Mouse (Mus musculus) CD4-positive, CD25-positive, alpha-beta regulatory T cell, adult 2 months (primary cell): ENCODE results near the gene Armt1.
A peak's percentile ranks its signal among the peaks of the same experiment; 100 is the strongest.

Experiments used
- DNase-seq: peaks from one replicate; pipeline ENCODE4 v3.0.0-alpha.2; 2012; ENCODE audit warnings: low read depth, low spot score

Gene Armt1

DNA sequence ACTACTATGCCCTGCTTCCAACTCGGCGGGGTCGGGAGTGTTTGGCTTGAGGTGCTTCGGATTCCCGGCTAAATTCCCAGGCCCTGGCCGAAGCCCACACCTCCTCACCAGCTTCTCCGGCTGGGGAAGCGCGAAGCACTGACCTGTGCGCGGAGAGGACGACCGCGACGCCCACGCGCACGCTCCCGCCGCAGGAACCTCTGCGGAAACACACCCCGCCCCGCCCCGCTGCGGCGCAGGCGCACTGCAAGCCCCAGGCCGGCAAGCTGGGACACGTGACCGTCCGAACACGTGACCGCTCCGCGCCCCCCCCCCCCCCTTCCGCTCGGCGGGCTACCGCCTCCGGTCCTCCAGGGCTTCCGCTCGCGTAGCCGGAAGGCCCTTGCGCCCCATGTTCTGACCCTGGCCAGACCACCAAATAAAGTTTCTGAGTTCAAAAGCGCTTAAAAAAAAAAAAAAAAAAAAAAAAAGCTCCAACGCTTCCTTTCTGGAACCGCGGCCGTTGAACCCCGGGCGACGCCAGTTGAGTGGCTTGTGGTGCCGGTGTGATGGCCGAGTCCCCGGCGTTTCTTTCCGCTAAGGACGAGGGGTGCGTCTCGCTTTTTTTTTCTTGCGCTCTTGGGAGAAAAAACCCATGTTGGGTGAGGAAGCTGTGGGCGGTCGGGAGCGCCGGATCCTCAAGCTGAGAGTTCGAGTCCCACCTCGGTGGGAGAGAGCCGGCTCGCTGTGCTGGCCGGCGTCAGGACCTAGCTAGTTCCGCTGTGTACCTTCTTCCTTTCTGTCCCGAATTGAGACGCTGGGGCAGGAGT is at the start of gene Armt1, which contains the start of gene Rmnd1:
Gene Armt1, plus strand, starts transcription at position 345 of the 809 bp plus-strand sequence.
Gene Rmnd1, minus strand, starts transcription at position 266 of the 809 bp plus-strand sequence.
- DNase-seq, result peak; percentile 97

DNA sequence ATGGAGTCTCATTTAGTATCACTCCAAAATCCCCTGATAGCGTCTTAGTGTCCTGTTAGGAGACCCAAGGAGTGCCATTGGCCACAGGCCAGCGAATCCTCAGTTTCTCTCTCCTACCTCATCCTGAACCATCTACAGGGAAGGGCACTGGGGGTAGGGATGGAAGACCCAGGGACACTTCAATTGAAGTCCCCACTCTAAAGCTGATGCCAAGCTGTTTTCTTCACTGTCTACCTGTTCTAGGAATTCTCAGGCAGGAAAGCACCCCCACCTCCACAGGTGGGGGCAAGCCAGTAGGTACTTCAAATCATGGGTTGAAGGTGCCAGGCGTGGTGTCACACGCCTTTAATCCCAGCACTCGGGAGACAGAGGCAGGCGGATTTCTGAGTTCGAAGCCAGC is 48.0 kb upstream of the Armt1 start:
- no peak for DNase-seq

DNA sequence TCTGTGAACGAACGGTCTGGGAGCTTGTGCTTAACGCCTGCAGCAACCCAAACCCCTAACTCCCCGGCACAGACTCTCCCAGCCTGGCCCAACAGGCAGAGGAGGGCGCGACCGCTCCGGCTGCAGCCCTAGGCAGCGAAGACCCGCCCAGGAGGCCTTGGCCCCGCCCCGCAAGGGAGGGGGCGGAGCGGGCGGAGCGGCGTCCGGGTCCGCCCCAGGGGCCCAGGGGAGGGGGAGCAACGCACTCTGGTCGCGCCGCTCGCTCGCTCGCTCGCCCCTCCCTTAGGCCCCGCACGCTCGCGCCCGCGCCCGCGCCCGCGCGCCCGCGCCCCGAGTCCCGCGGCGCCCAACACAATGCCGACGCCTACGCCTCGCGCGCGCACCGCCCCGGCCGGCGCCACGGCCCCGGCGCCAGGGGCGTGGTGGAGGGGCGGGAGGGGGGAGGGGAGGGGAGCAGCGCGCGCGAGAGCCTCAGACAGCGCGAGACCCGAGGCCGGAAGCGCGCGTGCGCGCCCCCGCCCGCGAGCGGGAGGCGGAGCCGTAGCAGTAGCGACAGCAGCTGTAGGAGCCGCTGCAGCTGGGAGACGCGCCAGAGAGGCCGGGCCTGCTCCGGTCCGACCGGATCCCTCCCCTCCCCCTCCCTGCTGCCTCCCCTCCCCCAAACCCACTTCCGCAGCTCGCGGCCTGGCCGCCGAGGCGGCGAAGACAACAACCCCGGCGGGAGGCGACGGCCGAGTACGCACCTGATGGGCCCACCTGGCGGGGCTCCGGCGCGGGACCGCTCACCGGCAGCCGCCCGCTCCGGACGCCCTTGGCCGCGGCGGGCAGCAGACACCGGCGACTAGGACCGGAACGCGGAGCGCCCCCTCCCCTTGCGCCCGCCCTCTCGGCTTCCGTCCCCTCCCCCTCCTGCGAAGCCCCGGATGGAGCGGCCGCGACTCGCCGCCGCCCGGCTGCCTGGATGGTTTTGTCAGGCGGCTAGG is 45.4 kb upstream of the Armt1 start:
- peak; percentile 98 for DNase-seq

DNA sequence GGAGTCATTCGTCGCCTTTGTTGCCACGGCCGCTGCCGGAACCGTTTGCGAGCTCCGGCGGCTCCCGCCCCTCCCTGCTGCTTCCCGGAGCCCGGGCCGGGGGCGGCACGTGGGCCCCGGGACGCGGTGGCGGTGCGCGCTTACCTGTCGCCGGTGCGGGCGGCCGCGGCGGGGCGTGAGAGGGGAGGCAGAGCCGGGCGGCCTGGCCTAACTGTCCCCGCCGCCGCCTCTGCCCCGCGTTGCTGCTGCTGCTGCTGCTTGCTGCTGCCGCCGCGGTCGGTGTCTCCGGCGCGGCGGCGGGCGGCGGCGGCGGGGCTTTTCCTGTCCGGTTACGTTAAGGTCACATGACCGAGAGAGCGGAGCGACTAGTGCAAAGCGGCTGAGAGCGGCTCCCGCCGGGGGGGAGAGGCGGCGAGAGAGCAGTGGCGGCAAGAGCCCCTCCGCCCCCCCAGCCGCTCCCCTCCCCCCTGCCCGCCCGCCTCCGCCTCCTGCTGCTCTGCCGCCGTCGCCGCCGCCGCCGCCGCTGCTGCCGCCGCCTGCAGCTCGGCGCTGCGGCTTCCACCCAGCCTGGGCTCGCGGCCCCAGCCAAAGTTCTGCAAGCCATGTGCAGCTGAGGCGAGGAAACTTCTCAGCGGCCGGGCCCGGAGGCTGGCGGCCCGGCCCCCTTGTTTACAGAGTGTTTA is 44.4 kb upstream of the Armt1 start, which contains the start of gene Zbtb2:
Gene Zbtb2, minus strand, starts transcription at position 408 of the 683 bp plus-strand sequence.
- DNase-seq, result peak; percentile 80

DNA sequence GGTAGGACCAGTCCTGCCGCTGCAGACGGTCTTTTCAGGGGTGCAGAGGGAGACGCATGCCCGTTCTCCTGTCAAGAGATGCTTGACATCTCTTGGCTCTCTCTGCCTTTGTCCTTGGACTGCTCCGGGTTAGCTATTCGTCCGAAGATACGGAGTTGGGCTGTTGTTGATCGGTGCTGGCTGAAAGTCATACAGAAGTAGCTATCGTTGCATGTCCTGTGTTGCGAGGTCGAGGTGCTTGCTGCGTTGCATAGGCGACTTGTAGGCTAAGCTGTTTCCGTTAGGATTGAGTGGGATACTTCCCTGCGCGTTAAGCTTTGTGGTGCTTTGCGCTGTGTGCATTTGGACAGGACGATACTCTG is 43.9 kb upstream of the Armt1 start:
- no peak for DNase-seq

DNA sequence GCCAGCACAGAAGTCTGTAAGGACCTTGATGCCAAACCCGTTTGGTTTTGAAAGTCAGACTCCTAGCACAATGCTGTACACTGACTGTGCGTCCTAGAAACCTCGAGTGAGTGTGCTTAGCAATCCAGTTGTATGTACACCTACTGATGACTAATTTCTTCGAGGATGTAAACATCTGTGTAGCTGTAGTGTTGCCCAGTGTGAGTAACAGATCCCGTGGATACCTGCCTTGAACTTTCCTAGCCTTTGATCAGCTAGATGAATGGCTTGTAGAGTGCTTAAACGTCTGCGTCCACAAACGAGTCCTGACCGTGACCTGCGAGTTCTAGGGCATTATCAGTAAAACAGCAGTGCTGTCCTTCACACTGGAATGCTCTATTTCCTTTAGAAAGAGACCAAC is 43.2 kb upstream of the Armt1 start:
- DNase-seq, result peak; percentile 40

DNA sequence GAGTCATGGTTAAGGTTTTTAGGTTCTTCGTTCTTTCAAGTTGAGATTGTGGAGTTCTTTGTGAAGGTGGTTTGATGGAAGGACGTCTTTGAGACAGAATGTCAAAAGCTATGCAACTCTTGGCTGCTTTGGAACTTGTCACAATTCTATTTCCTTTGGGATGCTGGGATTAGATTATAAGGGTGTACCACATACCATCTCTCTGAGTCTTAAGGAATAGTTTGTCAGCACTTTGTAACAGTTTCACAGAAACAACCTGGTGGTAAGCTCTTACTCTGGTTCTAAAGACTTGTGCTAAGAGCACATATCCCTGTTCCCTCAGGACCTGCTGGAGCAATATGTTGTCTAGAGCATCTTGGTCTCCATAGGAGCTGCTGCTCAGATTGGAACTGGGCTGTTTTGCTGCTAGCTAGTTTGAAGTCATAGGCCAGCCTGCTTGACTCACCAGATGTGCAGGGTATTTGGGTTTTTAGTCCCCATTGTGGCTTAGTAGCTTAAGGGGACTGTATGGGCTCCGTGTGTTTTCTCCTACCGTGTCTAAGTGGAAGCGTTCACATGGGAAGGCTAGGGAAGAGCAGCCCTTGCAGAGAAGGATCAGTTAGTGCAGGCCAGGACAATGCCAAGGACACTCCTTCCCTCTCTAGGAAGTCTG is 42.7 kb upstream of the Armt1 start:
- DNase-seq, result no peak

DNA sequence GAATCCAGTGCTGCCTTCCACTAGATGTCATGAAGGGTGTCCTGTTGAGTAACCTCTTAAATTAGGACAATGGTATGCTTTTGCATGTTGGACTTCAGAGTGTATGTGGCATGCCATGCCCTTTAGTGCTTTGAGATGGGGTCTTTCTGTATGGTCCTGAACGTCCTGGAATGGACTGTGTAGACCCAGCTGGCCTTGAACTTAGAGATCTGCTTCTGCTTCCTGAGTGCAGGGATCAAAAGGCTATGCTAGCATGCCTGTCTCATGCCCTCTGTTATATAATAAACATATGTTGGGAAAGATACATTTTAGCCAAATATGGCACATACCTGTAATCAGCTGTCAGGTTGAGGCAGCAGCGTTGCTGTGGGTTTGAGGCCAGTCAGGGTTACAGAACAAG is 41.7 kb upstream of the Armt1 start:
- no peak for DNase-seq

DNA sequence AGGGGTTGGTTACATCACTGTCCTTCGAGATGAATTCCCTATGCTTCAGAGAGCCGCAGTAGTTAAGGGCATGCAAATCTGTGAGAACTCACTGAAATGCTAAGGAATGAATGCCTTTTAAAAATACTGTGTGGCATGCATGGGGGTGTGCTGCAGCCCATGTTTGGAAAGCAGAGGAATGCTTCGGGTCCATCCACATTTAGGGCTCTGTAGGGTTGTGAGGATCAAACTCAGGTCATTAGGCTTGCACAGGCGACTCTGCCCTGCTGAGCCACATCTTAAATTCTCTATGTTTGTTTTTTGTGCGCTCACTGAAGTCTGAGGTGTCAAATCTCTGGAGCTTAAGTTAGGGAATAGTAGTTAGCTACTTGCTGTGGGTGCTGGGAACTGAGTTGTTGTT is 41.2 kb upstream of the Armt1 start:
- no peak for DNase-seq

DNA sequence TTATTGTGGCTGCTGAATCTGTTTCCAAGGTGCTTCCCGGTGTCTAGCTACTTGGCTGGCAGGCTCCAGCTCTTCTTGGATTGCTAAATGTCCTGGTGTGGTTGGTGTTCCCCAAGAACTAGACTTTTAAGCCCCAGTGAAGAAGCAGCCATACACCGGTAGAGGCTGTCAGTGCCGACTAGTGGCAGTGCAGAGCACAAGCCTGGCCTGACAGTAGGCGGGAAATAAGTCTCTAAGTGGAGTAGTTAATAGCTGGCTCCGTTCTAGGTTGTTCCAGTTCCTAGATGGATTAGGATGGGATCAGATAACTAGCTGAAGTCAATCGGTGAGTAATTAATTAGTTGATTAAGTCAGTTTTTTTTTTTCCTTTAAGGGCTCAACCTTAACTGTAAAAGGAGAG is 40.4 kb upstream of the Armt1 start:
- DNase-seq, result peak; percentile 72

DNA sequence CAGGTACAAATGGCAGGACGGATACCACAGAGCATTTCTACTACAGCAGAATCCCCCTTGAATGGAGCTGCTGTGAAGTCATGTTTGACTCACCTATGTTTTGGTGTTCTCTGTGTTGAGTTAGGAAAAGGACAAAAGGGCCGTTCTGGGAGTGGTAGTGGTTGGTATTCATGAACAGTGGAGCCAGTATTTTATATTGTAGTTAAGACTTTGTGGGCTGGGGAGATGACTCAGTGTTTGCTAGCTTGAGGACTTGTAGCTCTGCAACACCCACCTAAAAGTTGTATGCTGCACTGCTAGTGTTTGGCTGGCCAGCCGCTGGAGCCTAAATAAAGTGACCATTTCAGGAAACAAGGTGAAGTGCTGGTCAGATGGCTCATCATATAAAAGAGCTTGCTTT is 36.9 kb upstream of the Armt1 start:
- DNase-seq, result no peak

DNA sequence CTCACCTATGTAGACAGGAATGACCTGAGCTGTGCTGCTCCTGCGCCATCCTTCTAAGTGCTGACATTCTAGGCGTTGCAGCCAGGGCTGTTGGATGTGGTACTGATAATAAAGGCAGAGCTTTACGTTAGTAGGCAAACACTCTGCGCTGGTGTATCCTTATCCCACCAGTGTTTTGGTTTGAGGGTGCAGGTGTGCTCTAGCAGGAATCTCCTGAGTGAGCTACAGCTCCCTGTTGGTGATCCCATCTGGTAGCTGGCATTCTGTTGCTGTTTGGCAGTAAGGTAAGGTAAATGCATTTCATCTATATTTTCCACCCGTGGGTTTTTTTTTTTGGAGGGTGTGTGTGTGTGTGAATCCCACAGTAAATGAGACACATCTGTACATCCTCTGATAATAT is 34.2 kb upstream of the Armt1 start:
- no peak for DNase-seq

DNA sequence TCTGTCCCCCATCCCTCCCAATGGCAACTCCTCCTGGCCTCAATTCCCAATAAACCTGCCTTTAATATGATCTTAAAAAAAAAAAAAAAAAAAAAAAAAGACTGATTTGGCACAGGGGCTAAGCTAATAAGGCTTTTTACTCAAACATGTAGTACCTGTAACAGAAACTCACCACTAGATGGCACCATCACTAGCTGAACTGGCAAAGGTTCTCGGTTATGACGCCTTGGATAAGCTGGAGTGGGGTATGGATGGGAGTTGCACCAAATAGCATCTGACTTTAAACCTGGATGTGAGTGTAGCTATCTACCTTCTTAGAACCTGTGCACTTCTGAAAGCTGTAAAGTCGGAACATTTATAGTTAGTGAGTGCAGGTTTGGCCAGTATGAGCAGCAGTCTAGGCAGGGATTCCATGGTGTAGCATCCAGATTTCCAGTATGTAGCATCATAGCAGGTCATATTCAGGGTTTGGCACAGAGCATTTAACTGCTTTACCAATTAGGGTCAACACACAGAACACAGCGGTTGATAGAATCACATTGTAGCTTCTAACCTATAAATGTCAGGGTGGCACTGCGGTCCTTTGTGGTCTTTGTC is 27.3 kb upstream of the Armt1 start:
- DNase-seq, result peak; percentile 79

DNA sequence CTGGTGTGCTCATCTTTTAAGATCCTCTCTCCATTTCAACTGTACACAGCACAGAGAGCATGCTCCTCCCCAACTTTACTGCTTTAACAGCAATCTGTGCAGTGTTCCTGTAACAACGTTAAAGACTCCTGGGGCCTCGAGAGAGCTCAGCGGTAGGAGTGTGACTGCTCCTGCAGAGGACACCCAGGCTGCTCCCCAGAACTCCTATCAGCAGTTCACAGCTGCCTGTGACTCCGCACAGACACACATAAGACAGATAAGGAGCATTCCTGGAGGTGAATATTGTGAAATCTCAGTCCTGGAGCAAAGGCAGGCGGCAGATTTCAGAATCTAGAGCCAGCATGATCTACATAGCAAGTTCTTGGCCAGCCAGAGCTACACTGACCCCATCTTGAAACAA is 26.8 kb upstream of the Armt1 start:
- DNase-seq, result no peak

DNA sequence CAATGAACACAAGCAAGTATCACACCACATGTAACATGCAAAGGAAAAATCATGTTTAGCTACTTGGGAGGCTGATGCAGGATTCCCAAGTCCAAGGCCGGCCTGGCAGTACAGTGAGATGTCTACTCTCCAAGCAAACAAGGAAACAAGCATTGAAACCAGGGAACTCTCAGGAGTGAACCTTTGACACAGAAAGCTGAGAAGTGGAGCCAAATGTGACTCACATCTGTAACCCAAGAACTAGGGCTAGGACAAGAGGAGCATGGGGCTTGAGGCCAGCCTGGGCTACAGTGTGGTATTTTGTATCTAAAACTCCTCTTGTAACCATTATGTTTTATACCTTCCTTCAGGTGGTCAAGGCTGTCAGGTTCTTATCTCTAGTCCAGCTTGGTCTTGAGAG is 25.1 kb upstream of the Armt1 start:
- DNase-seq, result no peak

DNA sequence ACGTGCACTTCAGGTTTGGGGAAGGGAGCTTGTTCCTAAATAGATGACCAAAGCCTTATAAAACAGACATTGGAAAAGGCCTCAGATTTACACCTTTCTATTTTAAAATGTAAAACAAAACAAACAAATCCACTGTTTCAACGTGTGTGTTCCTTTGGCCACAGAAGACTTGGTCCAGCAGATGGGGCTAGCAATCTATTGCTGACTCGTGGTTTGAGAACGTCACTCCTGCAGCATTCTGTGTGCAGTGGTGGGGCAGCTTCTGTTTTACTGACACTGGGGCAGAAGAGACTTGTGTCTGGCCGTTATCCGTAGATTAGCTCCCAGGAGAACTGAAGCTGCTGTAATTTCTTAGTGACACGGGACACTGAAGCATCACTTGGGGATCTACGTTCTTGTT is 7.0 kb upstream of the Armt1 start:
- DNase-seq, result no peak

DNA sequence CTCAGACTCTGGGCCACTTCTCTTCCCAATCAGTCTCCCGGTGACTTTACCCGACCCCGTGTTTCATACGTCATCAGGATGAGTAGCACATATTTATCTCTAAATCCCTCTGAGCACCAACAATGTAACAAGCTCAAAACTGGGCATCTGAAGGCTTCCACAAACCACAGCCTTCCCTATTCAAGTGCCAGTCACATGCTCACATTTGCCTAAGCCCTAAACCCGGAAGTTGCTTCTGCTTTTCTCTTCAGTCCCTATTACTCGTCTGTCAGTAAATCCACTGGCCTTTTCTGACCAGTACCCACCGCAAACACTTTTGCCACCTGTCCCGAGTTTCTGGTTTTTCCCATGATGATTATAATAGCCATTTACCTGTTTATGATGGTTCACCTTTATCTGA is 1.9 kb upstream of the Armt1 start:
- no peak for DNase-seq

DNA sequence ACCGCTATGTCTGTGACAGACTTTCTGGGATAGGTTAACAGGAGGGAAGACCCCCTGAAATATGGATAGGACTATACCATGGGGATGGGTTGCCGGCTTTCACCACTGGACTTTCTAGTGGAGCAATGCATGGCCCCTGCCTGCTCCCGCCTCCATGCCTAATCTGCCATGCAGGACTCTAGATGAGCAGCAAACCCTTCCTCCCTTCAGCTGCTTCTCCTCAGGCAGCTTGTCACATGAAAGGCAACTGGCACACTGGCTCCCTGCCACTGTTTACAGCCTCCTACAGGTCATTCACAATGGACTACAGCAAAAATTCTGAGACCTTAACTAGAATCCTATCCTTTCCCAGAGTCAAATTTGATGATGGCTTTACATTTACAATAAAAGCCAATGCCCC is 1.4 kb upstream of the Armt1 start:
- DNase-seq, result no peak

DNA sequence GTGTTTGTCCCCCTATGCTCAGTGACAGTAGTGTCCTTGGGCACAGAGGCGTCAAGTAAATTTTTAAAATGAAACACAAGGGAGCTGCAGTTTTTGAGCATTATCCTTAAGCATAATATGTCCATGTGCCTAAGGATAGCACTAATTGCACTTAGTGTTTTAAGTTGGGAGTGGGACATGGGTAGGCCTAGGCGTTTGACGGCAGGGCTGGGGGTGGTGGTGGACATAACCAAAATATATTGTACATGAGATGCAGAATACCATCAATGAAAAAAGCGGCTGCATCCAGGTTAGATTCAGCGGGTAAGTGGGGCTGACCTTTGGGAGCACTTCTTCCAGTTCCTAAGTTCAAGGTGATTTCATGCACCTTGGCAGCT is 533 bp upstream of the Armt1 start:
- DNase-seq, result no peak

DNA sequence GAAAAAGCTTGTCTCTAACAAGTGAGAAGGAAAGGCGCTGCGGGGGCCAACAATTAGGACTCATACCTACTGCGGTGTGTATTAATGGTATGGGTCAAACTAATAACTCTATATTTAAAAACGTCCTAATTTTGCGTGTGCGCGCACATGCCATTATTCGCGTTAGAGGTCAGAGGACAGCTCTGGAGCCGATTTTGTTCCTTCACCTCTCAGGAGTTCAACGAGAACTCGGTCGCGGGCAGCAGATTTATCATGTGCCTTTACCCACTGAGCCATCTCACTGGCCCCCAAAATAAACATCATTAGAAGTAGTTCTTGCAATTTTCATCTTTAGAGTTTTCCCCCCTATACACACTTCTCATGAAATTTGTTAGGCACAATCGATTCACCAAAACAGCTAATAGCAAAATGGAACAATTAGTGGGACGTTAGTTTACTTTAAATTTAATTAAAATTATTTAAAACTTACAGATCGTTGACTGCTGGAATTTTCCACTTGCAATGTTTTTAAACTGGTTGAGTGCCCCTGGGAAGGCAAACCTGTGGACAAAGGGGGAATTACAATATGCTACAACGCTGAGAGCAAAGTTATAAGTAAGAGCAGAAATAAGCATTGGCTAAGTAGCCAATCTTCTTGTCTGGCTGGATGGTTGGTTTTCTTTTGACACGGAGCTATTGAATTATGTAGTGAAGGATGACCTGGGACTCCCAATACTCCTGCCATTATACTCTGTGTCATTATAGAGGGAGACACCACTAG is 909 bp downstream of the Armt1 start:
- peak; percentile 53 for DNase-seq
